Mouse (Mus musculus): ENCODE results near the gene Etv2. TPM values are rescaled to one million over a fixed set of nuclear protein-coding genes. Genes with fewer than 3 reads are reported as not detected.

Etv2 gene
- polyA plus RNA-seq (2015; fragmentation: Nextera tagmentation; extraction: Ambion mirVana): not detected in 2 replicates

DNA sequence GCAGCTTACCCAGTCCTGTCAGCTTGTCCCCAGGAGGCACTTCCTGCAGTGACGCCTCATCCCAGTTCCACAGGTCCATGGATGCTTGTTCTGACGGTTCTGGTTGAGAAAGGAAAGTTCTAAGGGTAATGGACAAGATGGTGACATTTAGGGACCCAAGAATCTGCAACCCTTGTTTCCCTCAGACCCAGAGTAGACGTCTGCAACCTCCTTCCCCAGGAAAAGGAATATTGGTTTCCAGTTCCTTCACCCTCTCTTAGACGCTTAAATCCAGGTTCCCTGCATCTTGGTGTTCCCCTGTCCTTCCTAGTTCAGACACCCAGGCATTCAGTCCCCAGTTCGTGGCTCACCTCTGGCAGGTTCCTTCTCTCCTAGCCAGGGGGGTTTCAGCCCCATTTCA, at the start of gene Etv2:
Gene Etv2, minus strand, starts transcription at position 101 of the 400 bp plus-strand sequence.

DNA sequence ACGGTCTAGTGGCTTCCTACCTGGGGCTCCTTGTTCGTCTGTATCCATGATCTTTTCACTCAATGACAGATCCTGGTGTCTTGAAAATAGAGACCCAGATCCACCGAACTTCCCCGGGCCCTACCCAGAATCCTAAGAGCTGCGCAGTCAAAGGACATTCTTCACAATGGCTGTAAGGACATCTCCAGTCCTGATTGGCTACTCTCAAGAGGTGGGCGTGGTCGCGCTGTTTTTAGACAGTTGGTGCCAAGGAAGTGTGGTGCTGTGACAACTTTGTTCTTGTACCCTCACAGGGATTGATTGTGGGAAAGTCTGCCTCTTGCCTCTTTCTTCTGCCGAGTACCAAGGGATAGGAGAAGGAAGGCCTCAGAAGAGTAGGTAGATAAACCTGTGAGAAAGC, 35.8 kb upstream of the Etv2 start, which contains the start of gene Pmis2:
Gene Pmis2, minus strand, starts transcription at position 126 of the 400 bp plus-strand sequence.

DNA sequence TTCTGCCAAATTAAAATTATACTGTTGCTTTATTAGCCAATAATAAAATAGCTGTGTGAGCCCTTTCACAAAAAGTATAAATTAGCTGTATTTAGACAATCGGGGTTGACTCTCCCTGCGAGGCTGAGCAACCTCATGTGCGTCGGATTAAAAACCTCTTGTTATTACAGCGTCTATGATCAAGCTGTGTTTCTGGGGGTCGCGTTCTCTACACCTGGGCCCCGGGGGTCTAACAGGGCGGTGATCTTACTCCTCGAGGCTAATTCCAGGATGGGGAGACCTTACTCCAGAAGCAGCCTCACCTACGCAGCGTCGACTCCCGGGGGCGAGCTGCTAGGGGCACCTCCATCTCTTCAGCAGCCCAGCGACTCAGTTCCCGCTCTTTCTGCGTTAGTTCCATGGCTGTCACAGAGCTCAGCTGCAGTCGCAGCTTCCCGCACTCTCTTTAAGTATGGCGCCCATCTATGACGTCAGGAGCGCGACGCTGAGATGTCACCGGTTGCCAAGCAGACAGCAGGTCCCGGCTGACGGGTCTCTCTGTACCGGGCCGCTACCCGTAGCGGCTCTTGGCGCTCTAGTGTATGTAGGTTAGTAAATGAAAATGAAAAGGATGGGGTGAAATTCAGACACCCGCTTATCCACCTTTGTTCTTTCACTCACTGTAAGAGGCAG, 29.0 kb upstream of the Etv2 start, which contains the start of gene Haus5:
Gene Haus5, minus strand, starts transcription at position 466 of the 672 bp plus-strand sequence.

DNA sequence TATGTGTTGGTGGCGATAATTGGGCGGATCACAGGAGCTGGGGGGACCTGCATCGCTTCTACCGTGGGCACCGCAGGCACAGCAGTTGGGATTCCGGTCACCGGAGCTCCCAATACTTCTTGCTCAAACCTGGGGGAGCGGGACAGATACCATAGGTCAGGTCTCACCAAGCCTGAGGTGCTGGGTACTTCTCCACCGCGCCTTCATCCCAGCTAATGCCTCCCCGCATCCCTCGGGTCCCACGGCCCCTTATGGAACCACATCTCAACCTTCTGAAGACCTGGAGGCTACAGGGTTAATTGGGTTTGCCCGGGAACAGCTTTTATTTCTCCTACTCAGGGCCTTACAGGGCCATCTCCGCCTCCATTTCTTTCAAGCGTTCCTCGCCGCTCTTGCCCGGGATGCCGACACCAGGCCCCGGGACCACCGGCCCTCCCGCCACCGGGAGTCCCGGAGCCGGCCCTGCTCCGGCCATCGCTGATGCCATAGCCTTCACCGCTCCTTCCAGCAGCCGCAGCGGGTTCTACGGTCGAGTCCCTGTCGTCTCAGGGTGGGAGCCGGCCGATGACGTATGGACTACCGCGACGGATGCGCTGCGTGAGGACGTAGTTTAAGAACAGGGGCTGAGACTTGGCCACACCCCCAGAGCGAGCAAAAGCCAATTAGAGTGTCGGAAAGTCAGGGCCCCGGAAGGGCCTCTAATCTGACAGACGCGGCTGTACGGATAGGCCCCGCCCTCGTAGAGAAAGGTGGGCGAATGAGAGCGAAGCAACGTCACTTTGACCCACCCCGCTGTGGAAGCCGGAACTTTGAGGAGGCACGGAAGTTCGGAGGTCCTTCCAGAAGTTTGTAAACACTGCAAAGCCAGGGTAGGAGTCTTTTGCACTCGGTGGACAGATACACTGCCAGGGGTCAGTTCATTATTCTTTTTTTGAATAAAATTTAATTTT, 14.2 kb upstream of the Etv2 start, which contains the start of gene Rbm42:
Gene Rbm42, minus strand, starts transcription at position 727 of the 950 bp plus-strand sequence.

DNA sequence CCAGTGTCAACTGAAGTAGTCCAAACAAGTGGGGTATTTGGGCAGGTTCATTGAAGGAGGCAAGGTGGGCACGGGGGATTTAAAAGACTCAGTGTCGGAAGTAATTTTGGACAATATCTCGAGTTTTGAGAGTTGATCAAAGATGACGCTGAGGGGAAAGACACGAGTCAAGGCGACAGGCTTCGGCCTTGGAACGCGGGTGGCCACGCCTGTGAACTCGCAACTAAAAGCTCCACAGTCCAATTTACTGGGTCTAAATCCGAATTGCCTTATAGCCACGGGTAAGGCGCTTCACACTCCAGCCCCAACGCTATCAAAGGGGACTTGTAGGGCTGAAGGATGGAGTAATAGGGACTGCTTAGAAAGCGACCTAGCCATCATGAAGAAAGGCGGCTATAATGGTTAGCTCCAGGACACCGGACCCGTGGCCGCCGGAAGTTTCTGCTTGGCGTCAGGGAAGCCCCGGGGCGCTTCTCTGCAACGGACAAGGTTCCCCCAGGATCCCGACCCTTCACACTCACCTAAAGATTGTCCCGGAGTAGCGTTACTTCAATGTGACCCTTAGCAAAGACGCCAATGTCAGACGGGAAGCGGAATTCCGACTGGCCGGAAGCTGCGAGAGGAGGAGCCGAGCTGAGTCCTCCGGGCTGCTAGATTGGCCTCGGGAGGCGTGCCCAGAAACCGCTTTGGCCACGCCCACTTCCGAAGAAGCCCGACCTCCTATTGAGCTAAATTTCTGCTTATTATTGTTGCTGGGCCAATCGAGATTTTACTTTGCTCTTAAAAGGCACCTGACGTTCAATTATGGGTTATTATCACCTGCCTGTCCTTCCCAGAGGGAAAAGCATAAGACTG, 9.9 kb downstream of the Etv2 start, which contains the start of gene Cox6b1:
Gene Cox6b1, minus strand, starts transcription at position 622 of the 855 bp plus-strand sequence.

DNA sequence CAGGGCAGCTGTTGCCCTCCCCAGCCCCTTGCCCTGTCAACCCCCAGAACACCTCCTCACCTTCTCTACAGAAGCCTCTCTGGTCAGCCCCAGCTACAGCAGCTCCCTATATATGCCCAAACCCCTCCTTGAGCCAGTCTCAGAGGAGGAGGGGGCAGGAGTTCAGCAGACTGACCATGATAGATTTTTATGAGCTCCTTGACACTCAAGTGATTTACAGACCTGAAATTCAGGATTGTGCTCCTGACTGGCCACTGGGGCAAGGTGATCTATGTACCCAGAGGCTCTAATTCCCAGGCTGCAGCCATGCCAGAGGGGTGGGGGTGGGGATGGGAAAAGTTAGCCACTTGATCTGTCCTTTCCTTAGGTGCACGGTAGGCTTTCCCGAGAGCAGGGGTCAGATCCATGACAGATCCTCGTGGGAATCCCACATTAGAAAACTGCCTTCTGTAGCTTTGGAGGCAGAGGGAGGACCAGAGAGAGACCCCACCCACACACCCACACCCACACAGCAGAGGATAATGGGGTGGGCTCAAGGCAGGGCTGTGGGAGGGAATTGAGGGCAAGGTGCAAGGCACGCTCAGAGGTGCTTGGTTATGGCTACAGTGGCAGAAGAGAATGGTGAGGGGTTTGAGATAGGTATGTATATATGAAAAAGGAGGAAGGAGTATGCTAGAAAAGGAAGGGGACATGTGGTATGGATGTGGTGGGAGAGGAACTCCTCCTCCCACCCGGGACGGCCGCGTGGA, 22.8 kb downstream of the Etv2 start, which contains the start of gene Upk1a:
Gene Upk1a, minus strand, starts transcription at position 194 of the 749 bp plus-strand sequence.

DNA sequence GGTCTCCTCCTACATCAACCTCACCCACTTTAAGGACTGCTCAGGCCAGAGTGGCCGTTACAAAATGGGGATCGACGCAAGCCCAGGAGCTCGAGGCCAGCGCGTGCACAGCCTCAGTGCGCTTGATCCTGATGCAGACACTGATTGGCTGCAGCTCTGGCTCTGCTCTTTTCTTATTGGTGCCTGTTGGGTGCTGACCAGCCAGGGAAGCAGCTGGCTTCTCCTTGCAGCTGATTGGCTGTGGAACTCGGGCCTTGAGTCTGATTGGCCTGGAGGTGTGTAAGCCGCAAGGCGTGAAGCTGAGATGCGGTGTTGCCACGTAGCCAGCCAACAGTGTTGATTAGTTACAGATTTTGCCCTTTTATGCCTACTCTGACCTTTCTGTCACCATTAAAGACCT, 36.9 kb downstream of the Etv2 start, which contains the start of gene Zbtb32:
Gene Zbtb32, minus strand, starts transcription at position 124 of the 400 bp plus-strand sequence.

DNA sequence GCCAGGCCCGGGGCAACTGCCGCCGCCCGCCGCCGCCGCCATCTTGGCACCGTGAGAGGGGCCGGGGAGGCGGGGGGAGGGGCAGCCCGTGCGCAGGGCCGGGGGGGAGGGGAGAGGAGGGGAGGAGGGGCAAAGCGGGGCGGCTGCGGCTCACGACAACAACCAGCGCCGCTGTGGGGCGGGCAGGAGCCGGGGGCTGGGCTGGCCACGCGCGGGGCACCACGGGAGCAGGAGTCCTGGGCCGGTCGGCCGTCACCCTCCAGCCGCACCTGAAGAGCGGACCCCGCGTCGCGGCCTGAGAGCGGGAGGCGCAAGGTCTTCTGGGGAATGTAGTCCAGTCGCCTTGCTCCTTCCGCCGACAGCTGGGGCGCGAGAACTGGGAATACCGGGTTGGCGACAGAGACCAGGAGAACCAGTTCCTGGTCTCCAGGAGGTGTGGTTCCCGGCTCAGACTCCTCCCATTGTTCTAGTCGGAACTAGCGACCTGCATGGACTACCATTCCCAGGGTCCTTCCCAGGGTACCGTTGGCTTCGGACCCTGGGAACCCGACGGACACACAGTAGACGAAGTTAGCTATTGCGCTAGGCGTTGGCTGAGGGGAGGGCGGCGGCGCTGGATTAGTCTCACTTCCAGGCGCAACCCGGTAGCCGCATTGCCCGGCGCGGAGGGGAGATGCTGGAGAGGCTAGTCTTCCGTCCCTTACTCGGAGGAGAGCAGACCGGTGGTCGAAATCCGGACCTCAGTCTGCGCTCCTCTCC, 46.8 kb downstream of the Etv2 start, which contains the start of gene Kmt2b:
Gene Kmt2b, minus strand, starts transcription at position 51 of the 759 bp plus-strand sequence.

Small RNA genes lying within 50 kb of the gene (microRNA-seq; reads per million reads assigned to microRNA genes)
- not detected for gene Mir3569

Other genes with a start within 250 kb of the Etv2 start
- gene Tyrobp, start 222.1 kb downstream of the Etv2 start, polyA plus RNA-seq (2015; fragmentation: Nextera tagmentation; extraction: Ambion mirVana): 74.3 and 230 TPM in 2 replicates
- 2.4 and 10.2 TPM in 2 replicates for gene Hcst, start 216.0 kb downstream of the Etv2 start, polyA plus RNA-seq (2015; fragmentation: Nextera tagmentation; extraction: Ambion mirVana)
- gene Nfkbid, start 214.1 kb downstream of the Etv2 start, polyA plus RNA-seq (2015; fragmentation: Nextera tagmentation; extraction: Ambion mirVana): 0.84 and 1.4 TPM in 2 replicates
- 8.7 and 9.1 TPM in 2 replicates for gene Aplp1, start 190.3 kb downstream of the Etv2 start, polyA plus RNA-seq (2015; fragmentation: Nextera tagmentation; extraction: Ambion mirVana)
- gene Kirrel2, start 178.2 kb downstream of the Etv2 start, polyA plus RNA-seq (2015; fragmentation: Nextera tagmentation; extraction: Ambion mirVana): not detected in 2 replicates
- 0.12 TPM in 1 of 2 replicates, not detected in the other for gene Nphs1, start 177.5 kb downstream of the Etv2 start, polyA plus RNA-seq (2015; fragmentation: Nextera tagmentation; extraction: Ambion mirVana)
- 0.21 and 0.36 TPM in 2 replicates for gene Prodh2, start 142.2 kb downstream of the Etv2 start, polyA plus RNA-seq (2015; fragmentation: Nextera tagmentation; extraction: Ambion mirVana)
- 2.5 and 2.6 TPM in 2 replicates for gene Arhgap33, start 100.8 kb downstream of the Etv2 start, polyA plus RNA-seq (2015; fragmentation: Nextera tagmentation; extraction: Ambion mirVana)
- 391 and 404 TPM in 2 replicates for gene Hspb6, start 83.7 kb downstream of the Etv2 start, polyA plus RNA-seq (2015; fragmentation: Nextera tagmentation; extraction: Ambion mirVana)
- gene Proser3, start 83.6 kb downstream of the Etv2 start, polyA plus RNA-seq (2015; fragmentation: Nextera tagmentation; extraction: Ambion mirVana): 3.2 and 3.9 TPM in 2 replicates
- 21.1 and 25.6 TPM in 2 replicates for gene Lin37, start 76.0 kb downstream of the Etv2 start, polyA plus RNA-seq (2015; fragmentation: Nextera tagmentation; extraction: Ambion mirVana)
- gene U2af1l4, start 72.6 kb downstream of the Etv2 start, polyA plus RNA-seq (2015; fragmentation: Nextera tagmentation; extraction: Ambion mirVana): 69.5 and 73.2 TPM in 2 replicates
- gene Gm49396, start 72.5 kb downstream of the Etv2 start, polyA plus RNA-seq (2015; fragmentation: Nextera tagmentation; extraction: Ambion mirVana): 2.7 and 2.8 TPM in 2 replicates
- 114 and 127 TPM in 2 replicates for gene Psenen, start 72.2 kb downstream of the Etv2 start, polyA plus RNA-seq (2015; fragmentation: Nextera tagmentation; extraction: Ambion mirVana)
- gene Igflr1, start 70.4 kb downstream of the Etv2 start, polyA plus RNA-seq (2015; fragmentation: Nextera tagmentation; extraction: Ambion mirVana): 1.1 and 1.6 TPM in 2 replicates
- 4.8 TPM in 2 replicates for gene Kmt2b, start 47.1 kb downstream of the Etv2 start, polyA plus RNA-seq (2015; fragmentation: Nextera tagmentation; extraction: Ambion mirVana)
- 2.4 and 3.5 TPM in 2 replicates for gene Zbtb32, start 36.9 kb downstream of the Etv2 start, polyA plus RNA-seq (2015; fragmentation: Nextera tagmentation; extraction: Ambion mirVana)
- 1,486 and 1,535 TPM in 2 replicates for gene Upk1a, start 23.0 kb downstream of the Etv2 start, polyA plus RNA-seq (2015; fragmentation: Nextera tagmentation; extraction: Ambion mirVana)
- gene Cox6b1, start 9.7 kb downstream of the Etv2 start, polyA plus RNA-seq (2015; fragmentation: Nextera tagmentation; extraction: Ambion mirVana): 1,042 and 1,083 TPM in 2 replicates
- 87.7 and 91.8 TPM in 2 replicates for gene Rbm42, start 14.5 kb upstream of the Etv2 start, polyA plus RNA-seq (2015; fragmentation: Nextera tagmentation; extraction: Ambion mirVana)
- gene Haus5, start 29.1 kb upstream of the Etv2 start, polyA plus RNA-seq (2015; fragmentation: Nextera tagmentation; extraction: Ambion mirVana): 10.3 and 11.1 TPM in 2 replicates
- not detected in 2 replicates for gene Pmis2, start 35.8 kb upstream of the Etv2 start, polyA plus RNA-seq (2015; fragmentation: Nextera tagmentation; extraction: Ambion mirVana)
- 0.39 TPM in 1 of 2 replicates, not detected in the other for gene 2200002J24Rik, start 63.1 kb upstream of the Etv2 start, polyA plus RNA-seq (2015; fragmentation: Nextera tagmentation; extraction: Ambion mirVana)
- 0.13 and 0.69 TPM in 2 replicates for gene Atp4a, start 76.4 kb upstream of the Etv2 start, polyA plus RNA-seq (2015; fragmentation: Nextera tagmentation; extraction: Ambion mirVana)
- gene Tmem147, start 93.7 kb upstream of the Etv2 start, polyA plus RNA-seq (2015; fragmentation: Nextera tagmentation; extraction: Ambion mirVana): 155 and 184 TPM in 2 replicates
- 0.12 TPM in 1 of 2 replicates, not detected in the other for gene Gapdhs, start 107.8 kb upstream of the Etv2 start, polyA plus RNA-seq (2015; fragmentation: Nextera tagmentation; extraction: Ambion mirVana)
- 13.6 and 17.0 TPM in 2 replicates for gene Sbsn, start 115.6 kb upstream of the Etv2 start, polyA plus RNA-seq (2015; fragmentation: Nextera tagmentation; extraction: Ambion mirVana)
- 97.2 and 160 TPM in 2 replicates for gene Dmkn, start 127.9 kb upstream of the Etv2 start, polyA plus RNA-seq (2015; fragmentation: Nextera tagmentation; extraction: Ambion mirVana)
- gene Krtdap, start 152.0 kb upstream of the Etv2 start, polyA plus RNA-seq (2015; fragmentation: Nextera tagmentation; extraction: Ambion mirVana): 135 and 161 TPM in 2 replicates
- gene Ffar2, start 187.9 kb upstream of the Etv2 start, polyA plus RNA-seq (2015; fragmentation: Nextera tagmentation; extraction: Ambion mirVana): not detected in 2 replicates
- gene Ffar3, start 220.3 kb upstream of the Etv2 start, polyA plus RNA-seq (2015; fragmentation: Nextera tagmentation; extraction: Ambion mirVana): not detected in 2 replicates
- gene Ffar1, start 225.7 kb upstream of the Etv2 start, polyA plus RNA-seq (2015; fragmentation: Nextera tagmentation; extraction: Ambion mirVana): not detected in 2 replicates
- 0.11 TPM in 1 of 2 replicates, not detected in the other for gene Cd22, start 244.5 kb upstream of the Etv2 start, polyA plus RNA-seq (2015; fragmentation: Nextera tagmentation; extraction: Ambion mirVana)